Mouse (Mus musculus) layer of hippocampus, adult 9-10 months (tissue): ENCODE data around the gene Cerkl.

Experiments used
- DNase-seq: peaks from one replicate; pipeline ENCODE4 v3.0.0; 2022; ENCODE audit warnings: low spot score

Gene Cerkl

GRCm38 (mm10) chr2:79443401-79443800, 13.2 kb downstream of the Cerkl start:
- no peak for DNase-seq

DNA sequence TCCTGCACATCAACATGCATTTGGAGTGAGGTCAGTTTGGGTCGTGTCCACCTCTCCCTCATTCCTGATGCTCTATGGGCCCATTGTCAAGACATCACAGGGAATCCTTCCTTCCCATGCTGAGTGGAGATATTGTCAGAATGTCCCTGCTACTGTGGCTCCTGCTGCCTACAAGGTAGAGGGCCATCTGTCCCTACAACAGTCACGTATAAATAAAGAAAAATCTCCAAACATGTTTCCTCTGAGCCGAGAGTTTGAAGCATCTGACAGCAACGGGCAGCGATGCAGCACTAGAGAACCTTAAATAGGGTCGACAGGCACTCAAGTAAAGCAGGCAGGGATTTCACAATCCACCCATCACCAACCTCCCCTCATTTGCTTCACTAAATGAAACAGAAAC, 13.7 kb downstream of the Cerkl start:
- DNase-seq: no peak

- no peak for DNase-seq
Observed at GRCm38 (mm10) chr2:79442227-79442626, 14.4 kb downstream of the Cerkl start.

DNA sequence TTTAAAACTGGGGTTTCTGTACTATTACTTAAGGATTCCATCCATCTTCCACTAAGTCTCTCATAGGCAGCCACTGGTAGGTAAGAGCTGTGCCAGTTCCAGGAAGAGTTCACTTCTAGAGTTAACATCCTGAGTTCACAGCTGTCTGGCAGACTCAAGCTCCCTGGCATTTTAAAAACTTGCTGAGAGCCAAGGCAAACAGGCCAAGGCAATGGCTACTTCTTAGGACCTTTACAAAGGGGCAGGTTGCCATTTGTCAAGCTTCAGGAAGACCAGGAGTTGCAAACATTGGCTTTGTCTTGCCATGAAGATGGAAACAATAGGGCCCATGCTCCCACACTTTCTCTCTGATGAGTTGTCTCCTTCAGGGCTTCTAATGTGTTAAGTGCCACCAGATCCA, 26.5 kb downstream of the Cerkl start:
- DNase-seq: no peak

DNA sequence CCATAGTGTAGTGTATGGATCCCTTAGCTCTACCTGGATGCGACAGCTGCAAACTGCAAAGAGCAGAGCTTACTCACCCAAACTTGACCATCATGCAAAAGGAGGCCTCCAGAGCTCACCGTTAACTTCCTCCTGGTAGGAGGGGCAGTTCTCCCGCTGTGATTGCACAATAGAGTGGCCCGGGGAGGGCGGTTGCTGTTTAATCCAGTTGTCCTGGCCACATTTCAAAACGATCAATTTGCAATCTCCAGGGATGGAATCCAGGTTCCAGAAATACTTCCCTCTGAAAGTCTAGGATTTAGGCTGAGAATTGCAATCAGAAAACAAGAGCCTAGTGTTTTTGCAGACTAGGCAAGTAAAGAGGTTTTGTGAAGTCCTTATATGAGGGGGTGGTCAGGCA, 26.9 kb downstream of the Cerkl start:
- no peak for DNase-seq

DNA sequence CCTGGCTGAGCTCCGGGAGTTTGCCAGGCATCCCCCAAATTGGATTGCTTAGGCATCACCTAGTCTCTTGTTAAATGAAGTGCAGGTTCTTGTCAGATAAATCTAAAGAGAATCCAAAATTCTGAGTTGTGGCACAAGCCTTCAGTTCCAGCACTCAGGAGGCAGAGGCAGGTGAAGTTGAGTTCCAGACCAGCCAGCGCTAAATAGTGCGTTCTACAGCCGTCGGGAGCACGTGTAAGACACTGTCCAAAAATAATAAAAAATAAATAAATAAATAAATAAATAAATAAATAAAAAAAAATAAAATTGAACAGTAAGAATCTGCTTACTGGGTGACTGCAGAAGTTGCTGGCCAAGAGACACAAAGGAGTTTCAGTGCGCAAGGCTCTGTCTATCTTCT, 27.5 kb downstream of the Cerkl start:
- DNase-seq: no peak

- no peak for DNase-seq
Observed at GRCm38 (mm10) chr2:79428569-79429104, 27.9 kb downstream of the Cerkl start.

DNA sequence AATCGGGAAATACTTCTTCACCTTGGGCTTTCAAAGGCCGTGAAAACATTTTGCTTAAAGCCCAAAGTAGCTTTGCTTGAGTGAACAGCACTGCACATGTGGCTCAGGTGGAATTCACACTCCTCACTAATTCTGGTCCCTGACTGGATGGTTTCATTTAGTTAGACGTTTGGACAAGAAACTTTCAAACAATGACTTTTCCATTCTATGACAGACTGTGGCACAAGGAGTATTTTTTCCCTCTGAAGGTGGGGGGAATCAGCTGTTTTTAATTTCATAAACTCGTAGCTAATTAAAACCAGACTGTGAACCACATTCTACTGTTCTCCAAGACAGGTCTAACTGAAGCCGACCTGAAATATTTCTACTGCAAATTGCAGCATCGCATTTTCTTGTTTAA, 28.6 kb downstream of the Cerkl start:
- DNase-seq: no peak

DNA sequence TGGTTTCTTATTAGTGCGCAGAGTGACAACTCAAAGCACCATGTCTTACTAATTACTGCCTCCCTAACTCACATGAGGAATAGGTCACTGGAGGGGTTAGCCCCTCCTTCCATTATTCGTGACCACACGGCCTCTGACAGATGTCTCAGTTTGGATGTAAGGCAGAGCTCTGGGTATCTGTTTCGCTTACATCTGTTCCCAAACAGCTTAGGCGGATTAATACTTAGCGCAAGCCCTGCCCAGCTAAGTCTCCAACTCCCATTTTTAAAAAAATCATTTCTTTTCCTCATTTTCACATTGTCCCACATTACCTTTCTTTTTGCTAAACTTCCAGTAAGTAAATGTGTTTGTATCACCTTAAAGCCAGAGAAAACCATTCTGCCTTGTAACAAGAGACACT, 34.9 kb downstream of the Cerkl start:
- no peak for DNase-seq

- DNase-seq: no peak
Observed at GRCm38 (mm10) chr2:79414505-79414904, 42.1 kb downstream of the Cerkl start.

DNA sequence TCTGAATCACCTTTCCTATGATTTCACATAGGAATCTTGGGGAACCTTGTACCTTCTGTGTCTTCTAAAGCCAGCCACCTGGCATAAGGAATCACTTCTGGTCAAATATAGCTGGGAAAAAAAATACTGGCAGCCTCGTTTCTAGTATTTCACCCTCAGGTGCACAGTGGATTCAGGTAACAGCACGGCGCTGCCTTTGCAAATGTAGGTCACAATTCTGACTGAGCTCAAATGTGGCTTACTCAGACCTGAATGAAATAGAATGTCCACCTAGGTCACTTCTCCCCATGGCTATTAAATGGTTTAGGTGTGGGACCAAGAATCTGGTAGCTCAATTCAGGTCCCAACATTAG, 45.7 kb downstream of the Cerkl start:
- DNase-seq: no peak

DNA sequence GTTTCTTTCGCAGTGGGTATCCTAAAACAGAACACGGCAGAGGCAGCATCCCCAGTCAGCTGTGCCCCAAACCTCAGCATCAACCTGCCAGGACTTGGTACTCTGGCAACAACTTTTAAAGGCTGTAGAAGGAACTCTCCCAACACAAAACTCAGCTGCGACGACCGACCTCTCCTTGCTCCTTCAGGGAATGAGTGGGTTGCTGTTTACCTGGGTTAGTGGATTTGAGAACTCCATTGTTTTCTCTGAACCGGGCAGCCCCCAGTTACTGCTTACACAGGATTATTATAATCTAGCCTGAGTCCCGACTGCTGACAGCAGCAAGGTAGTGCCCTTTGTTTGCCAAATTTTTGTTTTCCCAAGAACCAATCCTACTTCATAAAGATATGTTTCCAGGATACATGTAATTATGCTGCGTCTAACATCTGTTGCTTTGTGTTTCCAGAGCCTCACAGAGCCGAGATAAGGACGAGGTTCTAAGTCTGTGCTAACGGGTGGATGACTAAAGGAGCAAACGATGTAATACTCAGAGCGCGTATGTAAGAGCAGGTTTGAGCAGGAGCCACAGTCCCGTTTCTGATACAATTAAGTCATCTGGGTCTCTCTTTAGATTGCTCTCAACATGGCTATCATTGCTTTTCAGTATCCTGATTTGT, 46.2 kb downstream of the Cerkl start:
- DNase-seq: no peak

GRCm38 (mm10) chr2:79405661-79406405, 50.8 kb downstream of the Cerkl start:
- no peak for DNase-seq

DNA sequence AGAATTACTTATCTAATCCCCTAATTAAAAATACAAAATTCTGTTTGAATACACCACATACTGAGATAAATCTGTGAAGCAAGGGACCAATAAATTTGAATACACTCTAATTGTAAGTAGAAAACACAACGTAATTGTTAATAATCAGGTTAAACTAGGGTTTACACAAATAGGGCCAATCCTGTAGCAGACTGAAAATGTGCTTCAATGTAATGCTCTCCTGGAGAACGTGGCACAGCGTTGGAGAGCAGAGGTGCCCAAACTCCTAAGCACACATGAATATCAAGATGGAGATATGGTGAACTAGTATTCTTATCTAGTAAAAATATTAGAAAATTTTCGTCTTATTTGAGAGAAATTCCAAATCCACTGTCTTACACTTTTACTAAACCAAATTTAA, 56.5 kb downstream of the Cerkl start:
- no peak for DNase-seq

DNA sequence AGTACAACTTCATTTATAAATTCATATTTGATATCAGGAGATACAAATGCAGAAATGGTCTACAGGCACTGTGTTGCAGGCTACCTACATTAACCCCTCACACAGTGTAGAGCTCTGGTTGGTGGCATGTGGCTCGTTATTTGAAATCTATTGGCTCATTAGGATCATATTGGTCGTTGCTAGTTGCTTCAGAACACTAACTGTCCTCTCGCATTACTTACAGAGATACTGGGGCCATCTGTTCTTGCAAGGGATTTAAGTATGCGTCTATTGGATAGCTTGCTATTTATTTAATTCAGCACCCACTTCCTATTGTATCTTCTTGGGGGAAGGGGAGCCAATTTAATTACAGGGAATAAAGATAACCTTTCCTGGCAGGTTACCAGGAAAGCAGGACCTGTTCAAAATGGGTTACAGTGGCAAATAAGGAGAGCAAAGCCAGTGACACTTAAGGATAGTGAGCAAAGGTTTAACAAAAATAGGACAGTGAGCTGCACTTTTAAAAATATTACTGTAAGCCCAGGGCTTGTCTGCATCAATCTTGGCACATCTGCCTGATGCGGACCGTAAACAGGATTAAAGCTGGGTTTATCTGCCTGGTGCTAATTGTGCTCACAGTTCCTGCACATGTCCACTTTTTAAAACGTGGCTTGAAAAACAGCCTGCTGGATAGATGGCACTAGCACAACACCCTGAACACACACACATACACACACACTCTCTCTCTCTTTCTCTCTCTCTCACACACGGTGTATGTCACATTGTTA, 57.2 kb downstream of the Cerkl start:
- no peak for DNase-seq

- no peak for DNase-seq
Observed at GRCm38 (mm10) chr2:79398831-79399230, 57.8 kb downstream of the Cerkl start.

GRCm38 (mm10) chr2:79398343-79398742, 58.2 kb downstream of the Cerkl start:
- no peak for DNase-seq

GRCm38 (mm10) chr2:79397107-79397506, 59.5 kb downstream of the Cerkl start:
- no peak for DNase-seq

GRCm38 (mm10) chr2:79379087-79380041, 77.2 kb downstream of the Cerkl start:
- no peak for DNase-seq

DNA sequence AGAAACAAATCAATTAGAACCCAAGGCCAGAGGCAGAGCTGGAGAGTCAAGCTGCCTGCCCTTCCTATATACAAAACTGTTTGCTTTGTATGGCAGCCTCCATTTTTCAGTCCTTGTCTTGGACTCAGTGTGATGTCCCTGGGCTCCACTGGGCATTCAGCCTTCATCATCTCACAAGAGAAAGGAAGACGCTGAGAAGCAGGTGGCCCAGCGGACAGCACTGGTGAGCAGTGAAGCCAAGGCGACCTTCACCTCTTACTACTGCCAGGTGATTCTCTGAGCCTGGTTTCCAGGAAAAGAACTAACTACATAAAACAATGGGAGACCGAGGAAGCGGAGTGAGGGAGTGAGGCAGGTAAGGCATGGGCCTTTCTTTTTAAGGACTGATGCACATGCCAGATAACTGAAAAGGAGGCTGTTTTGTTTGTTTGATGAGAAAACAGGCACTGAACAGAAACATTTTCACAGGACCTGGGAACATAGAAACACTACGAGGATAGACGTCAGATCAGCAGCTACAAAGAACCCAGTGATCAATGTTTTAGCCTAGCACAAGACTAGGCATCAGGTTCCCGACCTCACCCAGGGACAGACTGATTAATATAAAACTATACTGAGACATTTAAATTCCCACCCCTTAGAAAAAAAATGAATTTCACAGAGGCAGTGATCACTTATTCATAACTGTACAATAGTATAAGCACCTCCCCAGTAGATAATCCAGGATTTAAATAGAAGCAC, 78.1 kb downstream of the Cerkl start:
- DNase-seq: no peak
